16 mouse cellular contexts compared by ENCODE assay signal in the genomic region with DNA sequence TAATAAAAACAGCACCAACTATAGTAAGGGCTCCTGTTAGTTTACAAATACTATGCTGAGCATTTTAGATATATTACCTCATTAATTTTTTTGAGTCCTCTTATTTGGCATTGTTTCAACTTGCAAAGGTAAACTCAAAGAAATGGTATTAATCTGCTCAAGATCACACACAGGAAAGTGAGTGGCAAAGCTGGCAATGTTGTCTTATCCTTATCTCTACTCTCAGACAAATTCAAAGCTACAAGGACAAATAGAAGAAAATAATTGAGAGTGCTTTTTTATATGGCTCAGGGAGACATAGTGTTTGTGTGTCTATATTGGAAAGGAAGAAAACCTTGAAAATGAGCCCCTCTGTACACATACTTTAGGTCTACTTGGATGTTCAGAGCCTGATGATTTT.
"Had no signal": no experiment of that assay in that cellular context is flagged by ENCODE, and none has a peak within 500 bp of the region (broad histone marks: within the 10 kb centered on the region; RNA-seq: fewer than 3 reads in every experiment).

No protein-coding gene starts in this region.

- H3K9ac ChIP-seq: neural tube, embryonic 13.5 days; neural tube, embryonic 15.5 days; stomach, embryonic 15.5 days had no signal

- H3K27me3 ChIP-seq: neural tube, embryonic 13.5 days; neural tube, embryonic 15.5 days; stomach, embryonic 15.5 days had no signal

- H3K9me3 ChIP-seq: neural tube, embryonic 13.5 days; neural tube, embryonic 15.5 days; stomach, embryonic 15.5 days had no signal

- H3K36me3 ChIP-seq: neural tube, embryonic 13.5 days; neural tube, embryonic 15.5 days; stomach, embryonic 15.5 days had no signal

- H3K4me3 ChIP-seq: neural tube, embryonic 13.5 days; neural tube, embryonic 15.5 days; stomach, embryonic 15.5 days had no signal

- H3K4me1 ChIP-seq: neural tube, embryonic 13.5 days; neural tube, embryonic 15.5 days; stomach, embryonic 15.5 days had no signal

- DNase-seq: retina, postnatal 1 day; right cerebral cortex, adult 18-20 months; right cerebral cortex, postnatal 14 days; right cerebral cortex, postnatal 25 days; right cerebral cortex, postnatal 4 days; spleen, adult 18-20 months; thymus, adult 18-20 months; thymus, adult 2 months; thymus, postnatal 14 days; thymus, postnatal 25 days; thymus, postnatal 36 days; thymus, postnatal 4 days had no signal

- H3K27ac ChIP-seq: neural tube, embryonic 13.5 days; neural tube, embryonic 15.5 days; stomach, embryonic 15.5 days; stomach, postnatal 0 days had no signal
